Mouse (Mus musculus) liver, embryonic 12.5 days (tissue): ENCODE data around the gene St3gal5. TPM values are rescaled to one million over a fixed set of nuclear protein-coding genes. Genes with fewer than 3 reads are reported as not detected.
"Not testable (repeated sequence)": the region's sequence is repeated elsewhere in the genome, so short reads cannot be mapped to it uniquely, and the experiment has no call there.

ENCODE experiments used
- ATAC-seq: fragments of 200-750 bp; cut with Nextera tagmentation; 2 replicates; pipeline ENCODE4 v1.8.0; 2017; ENCODE audit warnings: moderate number of reproducible peaks, mild to moderate bottlenecking, moderate library complexity
- H3K27ac ChIP-seq: fragments of 300-500 bp; sonication (generic); 2 replicates; pipeline ENCODE4 v1.5.1; 2016; ENCODE audit warnings: mild to moderate bottlenecking
- H3K27me3 ChIP-seq: fragments of 300-500 bp; sonication (generic); replicated peaks from 2 replicates; pipeline ENCODE4 v1.6.1; 2016; ENCODE audit warnings: mild to moderate bottlenecking, moderate library complexity
- H3K36me3 ChIP-seq: fragments of 300-500 bp; sonication (generic); 2 replicates; pipeline ENCODE4 v1.6.1; 2016; ENCODE audit warnings: mild to moderate bottlenecking, moderate library complexity
- H3K4me1 ChIP-seq: fragments of 300-500 bp; sonication (generic); 2 replicates; pipeline ENCODE4 v1.6.1; 2016
- H3K4me2 ChIP-seq: fragments of 300-500 bp; sonication (generic); 2 replicates; pipeline ENCODE4 v1.6.1; 2016; ENCODE audit warnings: mild to moderate bottlenecking, moderate library complexity
- H3K4me3 ChIP-seq: fragments of 300-500 bp; sonication (generic); 2 replicates; pipeline ENCODE4 v1.5.1; 2016; ENCODE audit warnings: mild to moderate bottlenecking, moderate library complexity
- H3K9ac ChIP-seq: fragments of 300-500 bp; sonication (generic); 2 replicates; pipeline ENCODE4 v1.6.1; 2016; ENCODE audit warnings: mild to moderate bottlenecking, moderate library complexity
- H3K9me3 ChIP-seq: fragments of 300-500 bp; sonication (generic); replicated peaks from 2 replicates; pipeline ENCODE4 v1.6.1; 2016; ENCODE audit warnings: mild to moderate bottlenecking, moderate library complexity
- WGBS: fragments of 180-500 bp; shearing (Covaris S2); methylation state at CpG from one replicate; pipeline ENCODE4 v1.1.7; 2016; ENCODE audit not compliant: insufficient replicate concordance; 5-methylcytosine and 5-hydroxymethylcytosine counted together
- polyA plus RNA-seq: library from polyadenylated mRNA; unstranded; fragments of >200 nt; fragmentation: Nextera tagmentation; extraction: Ambion mirVana; gene quantifications from 2 replicates; pipeline ENCODE4 v1.2.1, GENCODE M21; 2016

Gene St3gal5
- polyA plus RNA-seq, 1 experiment from 2014 or later: 166 TPM

DNA sequence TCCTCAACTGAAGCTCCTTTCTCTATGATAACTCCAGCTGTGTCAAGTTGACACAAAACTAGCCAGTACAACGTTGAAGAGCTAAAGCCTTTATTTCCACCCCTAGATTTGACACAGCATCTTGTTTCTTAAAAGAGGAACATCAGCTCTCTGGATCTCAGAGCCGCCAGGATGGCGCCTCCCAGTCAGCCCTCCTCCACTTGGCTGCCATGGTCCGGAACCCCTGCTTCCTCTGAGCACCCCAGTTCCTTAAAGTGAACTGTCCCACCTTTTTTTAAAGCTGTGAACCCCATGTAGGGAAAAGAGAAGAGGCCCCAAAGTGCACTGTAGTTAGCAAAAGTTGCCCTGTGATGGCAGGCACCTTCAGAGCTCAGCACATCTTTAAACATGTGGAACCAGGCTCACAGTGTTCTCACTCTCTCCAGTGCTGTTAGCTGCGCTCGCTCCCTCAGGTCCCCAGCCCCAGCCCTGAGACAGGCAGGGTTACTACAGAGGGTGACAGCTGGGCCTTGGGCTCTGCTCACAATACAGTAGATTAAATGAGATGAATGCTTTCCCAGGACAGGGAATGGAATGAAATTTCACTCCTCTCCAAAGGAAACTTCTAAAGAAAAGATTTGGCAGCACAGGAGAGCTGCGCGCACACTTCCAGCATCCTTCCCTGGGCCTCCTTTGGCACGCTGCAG is 42.3 kb downstream of the St3gal5 start:
- ATAC-seq: no peak
- H3K27me3 ChIP-seq: no peaks in the 10 kb centered on the region
- no peak overlapping the region for H3K9ac ChIP-seq
- no peaks in the 10 kb centered on the region for H3K9me3 ChIP-seq
- H3K4me1 ChIP-seq: peaks cover 45% of the 10 kb centered on the region
- peaks cover 83% of the 10 kb centered on the region for H3K36me3 ChIP-seq
- no peak overlapping the region for H3K4me3 ChIP-seq
- WGBS: 63% methylated on average over 9 of the region's 9 CpGs
- H3K4me2 ChIP-seq: no peak overlapping the region
- peak overlapping the region; percentile 3 for H3K27ac ChIP-seq

DNA sequence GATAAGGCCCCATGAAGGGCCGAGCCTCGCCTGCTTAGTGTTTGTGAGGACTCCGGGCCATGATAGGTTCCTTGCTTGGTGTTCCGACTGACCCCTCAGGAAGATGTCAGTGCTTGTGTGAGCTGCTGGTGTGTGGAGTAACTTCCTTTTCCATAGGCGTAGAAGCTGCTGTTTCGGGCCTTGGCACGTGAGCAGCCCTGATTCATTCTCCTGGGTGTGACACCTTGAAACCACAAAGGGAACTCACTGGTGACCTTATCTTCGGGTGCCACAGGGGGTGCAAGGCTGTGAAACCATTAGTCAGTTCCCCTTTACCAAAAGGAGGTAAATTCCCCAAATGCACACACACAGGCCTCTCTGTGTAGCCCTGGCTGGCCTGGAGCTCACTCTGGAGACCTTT is 43.0 kb downstream of the St3gal5 start:
- H3K36me3 ChIP-seq: peaks cover 83% of the 10 kb centered on the region
- H3K27me3 ChIP-seq: no peaks in the 10 kb centered on the region
- no peak overlapping the region for H3K4me3 ChIP-seq
- no peaks in the 10 kb centered on the region for H3K9me3 ChIP-seq
- H3K4me1 ChIP-seq: peaks cover 38% of the 10 kb centered on the region
- H3K9ac ChIP-seq: no peak overlapping the region
- H3K4me2 ChIP-seq: no peak overlapping the region
- 24% methylated on average over 8 of the region's 8 CpGs for WGBS
- peak overlapping the region; percentile 3; the same call in 1 of the 2 replicates for H3K27ac ChIP-seq
- 0 out of 2 replicates have a peak, but pooled peaks have one; percentile 44 for ATAC-seq

DNA sequence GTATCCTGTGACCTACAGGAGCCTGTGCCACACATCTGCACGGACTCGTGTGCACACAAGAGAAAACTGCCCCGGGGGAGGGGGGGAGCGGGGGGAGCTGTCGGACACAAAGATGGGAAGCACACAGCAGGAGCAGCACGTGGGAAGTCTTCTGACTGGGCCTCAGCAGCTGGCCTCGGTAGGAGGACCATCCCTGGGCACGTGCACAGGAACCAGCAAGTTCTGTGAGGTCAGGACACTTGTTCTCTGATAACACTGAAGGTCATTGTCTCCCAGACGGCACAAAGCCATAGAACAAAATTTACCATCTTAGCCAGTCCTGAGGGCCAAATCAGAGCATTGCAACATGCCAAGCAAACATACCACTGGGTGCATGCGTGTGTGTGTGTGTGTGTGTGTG is 43.8 kb downstream of the St3gal5 start:
- Histone ChIP-seq H3K27me3 (no peaks in the 10 kb centered on the region), H3K4me3 (no peak overlapping the region), H3K4me2 (no peak overlapping the region), H3K9ac (no peak overlapping the region), H3K27ac (no peak overlapping the region; the same call in 1 of the 2 replicates), H3K9me3 (no peaks in the 10 kb centered on the region), H3K4me1 (peaks cover 29% of the 10 kb centered on the region), H3K36me3 (peaks cover 83% of the 10 kb centered on the region)
- 63% methylated on average over 10 of the region's 10 CpGs for WGBS
- ATAC-seq: no peak

DNA sequence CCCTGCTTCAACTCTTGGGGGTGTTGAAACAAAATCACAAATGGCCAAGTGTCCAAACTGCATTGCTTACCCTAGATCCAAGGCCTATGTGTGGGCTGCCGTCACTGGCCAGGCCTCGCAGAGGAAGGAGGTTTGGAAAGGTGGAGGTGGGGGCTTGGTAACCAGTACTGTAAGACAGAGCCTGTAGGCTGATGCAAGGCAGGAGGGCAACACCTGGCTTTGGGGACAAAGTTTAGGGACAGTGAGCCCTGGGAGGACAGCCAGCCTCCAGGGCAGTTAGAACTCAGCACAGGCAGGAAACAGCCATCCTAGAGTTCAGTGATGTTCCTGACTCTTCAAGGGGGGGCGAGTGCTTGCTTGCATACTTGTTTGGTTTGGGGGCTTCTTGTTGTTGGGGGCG is 45.2 kb downstream of the St3gal5 start:
- no peak overlapping the region for H3K27ac ChIP-seq
- no peaks in the 10 kb centered on the region for H3K9me3 ChIP-seq
- H3K27me3 ChIP-seq: no peaks in the 10 kb centered on the region
- no peak overlapping the region for H3K4me3 ChIP-seq
- WGBS: 89% methylated on average over 4 of the region's 4 CpGs
- H3K4me2 ChIP-seq: no peak overlapping the region
- H3K9ac ChIP-seq: no peak overlapping the region
- peaks cover 83% of the 10 kb centered on the region for H3K36me3 ChIP-seq
- peaks cover 19% of the 10 kb centered on the region for H3K4me1 ChIP-seq
- no peak for ATAC-seq

DNA sequence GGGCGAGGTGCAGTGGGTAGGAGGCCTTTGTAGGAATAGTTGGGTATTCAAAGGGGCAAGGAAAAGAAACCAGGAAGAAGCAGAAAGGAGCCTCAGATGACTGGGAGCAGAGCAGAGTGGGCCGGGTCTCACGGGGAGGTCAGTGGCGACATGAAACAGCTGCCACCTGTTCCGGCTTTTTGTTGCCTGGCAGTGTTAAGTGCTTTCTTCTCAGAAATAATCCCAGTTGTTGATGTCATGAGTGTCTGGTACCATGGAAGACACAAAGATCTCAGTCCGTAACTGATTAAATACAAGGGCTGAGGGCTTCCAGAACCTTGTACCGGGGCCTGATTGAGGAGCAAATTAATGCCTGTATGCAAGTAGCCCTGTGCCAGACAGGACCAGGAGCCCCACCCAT is 47.0 kb downstream of the St3gal5 start:
- ATAC-seq: no peak
- WGBS: 96% methylated on average over 7 of the region's 7 CpGs
- H3K4me2 ChIP-seq: no peak overlapping the region
- no peaks in the 10 kb centered on the region for H3K27me3 ChIP-seq
- no peak overlapping the region for H3K27ac ChIP-seq
- no peak overlapping the region for H3K9ac ChIP-seq
- H3K9me3 ChIP-seq: peaks cover 9% of the 10 kb centered on the region
- H3K36me3 ChIP-seq: peaks cover 100% of the 10 kb centered on the region
- H3K4me3 ChIP-seq: no peak overlapping the region
- peaks cover 19% of the 10 kb centered on the region for H3K4me1 ChIP-seq

DNA sequence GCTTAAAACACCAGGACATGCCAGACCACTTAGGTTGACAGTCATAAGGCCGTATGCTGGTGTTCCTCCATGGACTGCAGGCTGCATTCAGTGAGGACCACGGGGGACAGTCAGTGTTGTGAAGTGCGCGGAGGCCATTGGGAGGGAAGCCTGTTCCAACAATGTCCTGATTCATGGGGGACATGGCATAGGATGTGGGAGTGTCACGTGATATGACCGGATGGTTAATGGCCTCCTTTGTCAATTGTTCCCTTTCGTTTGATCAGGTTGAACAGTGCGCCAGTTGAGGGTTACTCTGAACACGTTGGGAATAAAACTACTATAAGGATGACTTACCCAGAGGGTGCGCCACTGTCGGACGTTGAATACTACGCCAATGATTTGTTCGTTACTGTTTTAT is 49.4 kb downstream of the St3gal5 start:
- no peaks in the 10 kb centered on the region for H3K4me1 ChIP-seq
- H3K9me3 ChIP-seq: peaks cover 18% of the 10 kb centered on the region
- WGBS: 94% methylated on average over 14 of the region's 14 CpGs
- peaks cover 100% of the 10 kb centered on the region for H3K36me3 ChIP-seq
- no peaks in the 10 kb centered on the region for H3K27me3 ChIP-seq
- H3K4me3 ChIP-seq: no peak overlapping the region
- H3K9ac ChIP-seq: no peak overlapping the region
- H3K27ac ChIP-seq: no peak overlapping the region
- H3K4me2 ChIP-seq: no peak overlapping the region
- ATAC-seq: no peak

DNA sequence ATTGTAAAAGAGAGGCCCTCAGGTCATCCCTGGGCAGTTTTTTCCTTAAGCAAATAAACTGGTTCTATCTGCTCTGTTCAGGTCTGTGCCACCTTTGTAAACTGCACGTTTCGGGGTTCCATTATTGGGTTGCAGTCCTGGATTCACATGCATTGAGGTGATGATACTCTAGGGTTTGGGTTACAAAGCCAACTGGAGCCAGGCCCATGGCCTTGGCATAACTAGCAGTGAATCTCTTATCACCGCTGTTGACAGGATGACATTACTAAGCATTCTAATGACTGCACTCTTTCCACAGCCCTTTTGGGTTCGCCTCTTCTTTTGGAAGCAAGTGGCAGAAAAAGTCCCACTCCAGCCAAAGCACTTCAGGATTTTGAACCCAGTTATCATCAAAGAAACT is 51.3 kb downstream of the St3gal5 start:
- WGBS: 93% methylated on average over 4 of the region's 4 CpGs
- no peak for ATAC-seq
- no peak overlapping the region for H3K27ac ChIP-seq

DNA sequence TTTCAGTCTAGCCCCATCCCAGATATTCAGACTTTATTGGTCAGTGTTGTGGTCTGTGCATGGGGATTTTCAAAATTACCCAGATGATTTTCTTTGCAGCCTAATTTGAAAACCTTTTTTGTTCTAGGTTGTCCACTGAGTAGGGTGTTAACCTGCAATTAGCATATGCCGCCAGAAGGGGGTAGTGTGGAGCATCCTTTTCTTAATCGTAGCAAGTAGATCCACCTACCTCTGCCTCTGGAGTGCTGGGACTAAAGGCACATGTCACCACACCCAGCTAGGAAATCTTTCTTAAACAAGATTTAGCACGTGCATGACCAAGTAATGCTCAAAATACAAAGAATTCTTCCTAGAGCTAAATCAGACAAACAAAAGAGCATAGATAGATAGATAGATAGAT is 52.4 kb downstream of the St3gal5 start:
- H3K4me2 ChIP-seq: no peak overlapping the region
- H3K4me3 ChIP-seq: no peak overlapping the region
- H3K9ac ChIP-seq: no peak overlapping the region
- ATAC-seq: no peak
- H3K27me3 ChIP-seq: no peaks in the 10 kb centered on the region
- H3K9me3 ChIP-seq: peaks cover 18% of the 10 kb centered on the region
- H3K4me1 ChIP-seq: no peaks in the 10 kb centered on the region
- H3K27ac ChIP-seq: no peak overlapping the region
- H3K36me3 ChIP-seq: peaks cover 100% of the 10 kb centered on the region
- 87% methylated on average over 3 of the region's 3 CpGs for WGBS

More for the DNA sequence above, 51.3 kb downstream of the St3gal5 start:
- no peaks in the 10 kb centered on the region for H3K27me3 ChIP-seq
- H3K4me3 ChIP-seq: no peak overlapping the region
- H3K4me1 ChIP-seq: no peaks in the 10 kb centered on the region
- H3K36me3 ChIP-seq: peaks cover 100% of the 10 kb centered on the region
- H3K4me2 ChIP-seq: no peak overlapping the region
- H3K9ac ChIP-seq: no peak overlapping the region
- peaks cover 18% of the 10 kb centered on the region for H3K9me3 ChIP-seq

DNA sequence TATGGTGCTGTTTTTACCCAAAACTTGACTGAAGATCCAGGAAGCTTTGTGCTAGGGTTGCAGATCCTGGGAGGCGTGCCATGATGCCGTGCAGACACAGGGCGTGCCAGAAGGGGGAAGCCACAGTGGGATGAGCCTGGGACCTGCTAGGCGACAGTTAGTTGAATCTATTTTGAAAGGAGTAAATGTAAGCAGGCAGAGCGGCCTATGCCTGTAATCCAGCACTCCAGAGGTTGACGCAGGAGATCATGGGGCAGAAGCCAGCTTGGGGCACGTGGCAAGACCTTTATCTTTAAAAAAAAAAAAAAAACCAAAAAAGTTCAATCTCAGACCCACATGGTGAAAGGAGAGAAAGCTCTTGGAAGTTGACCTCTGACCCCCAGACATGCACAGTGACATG is 55.3 kb downstream of the St3gal5 start:
- no peak overlapping the region for H3K9ac ChIP-seq
- H3K4me3 ChIP-seq: no peak overlapping the region
- peaks cover 18% of the 10 kb centered on the region for H3K9me3 ChIP-seq
- no peaks in the 10 kb centered on the region for H3K4me1 ChIP-seq
- 88% methylated on average over 7 of the region's 7 CpGs for WGBS
- peaks cover 90% of the 10 kb centered on the region for H3K36me3 ChIP-seq
- no peak for ATAC-seq
- H3K27ac ChIP-seq: no peak overlapping the region
- H3K4me2 ChIP-seq: no peak overlapping the region
- no peaks in the 10 kb centered on the region for H3K27me3 ChIP-seq

DNA sequence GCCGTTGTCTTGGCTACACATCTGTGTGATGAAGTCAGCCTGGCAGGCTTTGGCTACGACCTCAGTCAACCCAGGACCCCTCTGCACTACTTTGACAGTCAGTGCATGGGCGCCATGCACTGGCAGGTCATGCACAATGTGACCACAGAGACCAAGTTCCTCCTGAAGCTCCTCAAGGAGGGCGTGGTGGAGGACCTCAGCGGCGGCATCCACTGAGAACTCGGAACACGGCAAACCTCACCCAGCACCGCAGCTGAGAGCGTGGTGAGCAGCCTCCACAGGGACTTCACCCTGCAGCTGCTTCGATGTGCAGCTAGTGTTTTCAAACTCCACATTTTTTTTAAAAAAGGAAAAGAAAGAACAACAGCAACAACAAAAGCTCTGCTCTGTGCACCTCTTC is 56.1 kb downstream of the St3gal5 start:
- H3K27ac ChIP-seq: no peak overlapping the region
- peaks cover 83% of the 10 kb centered on the region for H3K36me3 ChIP-seq
- no peak for ATAC-seq
- no peak overlapping the region for H3K9ac ChIP-seq
- H3K27me3 ChIP-seq: no peaks in the 10 kb centered on the region
- WGBS: 73% methylated on average over 11 of the region's 11 CpGs
- H3K4me2 ChIP-seq: no peak overlapping the region
- no peaks in the 10 kb centered on the region for H3K4me1 ChIP-seq
- peaks cover 18% of the 10 kb centered on the region for H3K9me3 ChIP-seq
- no peak overlapping the region for H3K4me3 ChIP-seq

DNA sequence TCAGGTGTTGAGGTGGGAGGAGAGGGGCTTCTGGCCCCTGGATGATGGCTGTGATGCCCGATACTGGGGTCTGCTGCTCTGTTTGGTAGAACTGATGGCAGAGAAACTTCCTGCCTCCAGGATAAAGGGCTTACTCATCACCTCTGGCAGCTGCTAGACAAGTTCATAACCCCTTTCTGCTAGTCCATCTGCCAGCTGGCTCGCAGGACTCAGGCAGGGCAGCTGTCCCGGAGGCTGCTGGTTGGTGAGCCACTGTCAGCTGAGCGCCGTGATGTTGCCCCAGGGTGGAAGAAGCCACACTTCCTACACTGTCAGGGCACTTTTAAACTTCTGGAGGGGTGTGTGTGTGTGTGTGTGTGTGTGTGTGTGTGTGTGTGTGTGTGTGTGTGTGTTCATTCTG is 56.6 kb downstream of the St3gal5 start:
- H3K27me3 ChIP-seq, H3K4me2 ChIP-seq, H3K27ac ChIP-seq, H3K4me1 ChIP-seq, ATAC-seq, H3K9ac ChIP-seq, H3K4me3 ChIP-seq: not testable (repeated sequence)
- Histone ChIP-seq H3K9me3 (peaks cover 12% of the 10 kb centered on the region), H3K36me3 (peaks cover 77% of the 10 kb centered on the region)
- 95% methylated on average over 5 of the region's 5 CpGs for WGBS

DNA sequence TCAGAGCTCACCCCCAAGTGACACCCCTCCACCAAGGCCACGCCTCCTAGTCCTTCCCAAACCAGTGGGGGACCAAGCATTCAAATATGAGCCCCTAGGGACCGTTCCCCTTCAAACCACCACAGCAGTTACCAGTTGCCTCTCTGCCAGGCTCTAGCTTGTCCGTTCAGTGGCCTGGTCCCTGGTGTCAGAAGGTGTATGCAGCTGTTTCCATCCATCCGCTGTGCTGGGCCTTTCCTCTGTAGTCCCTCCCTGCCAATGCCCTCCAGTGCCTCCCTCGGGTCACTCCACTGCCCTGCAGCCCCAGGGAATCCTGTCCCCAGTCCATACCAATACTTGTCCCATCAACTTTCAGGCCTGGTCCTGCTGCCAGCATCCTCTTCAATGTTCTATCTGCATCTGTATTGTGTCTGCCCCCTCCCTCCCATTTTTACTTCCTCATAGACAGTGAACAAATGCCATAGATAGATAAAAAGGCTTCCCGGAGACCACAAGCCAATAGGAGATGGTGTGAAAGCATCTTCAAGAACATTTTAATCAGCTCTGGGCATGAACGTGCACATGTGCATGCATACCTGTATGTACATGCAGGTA is 57.6 kb downstream of the St3gal5 start:
- peaks cover 67% of the 10 kb centered on the region for H3K36me3 ChIP-seq
- no peaks in the 10 kb centered on the region for H3K27me3 ChIP-seq
- no peak for ATAC-seq
- H3K27ac ChIP-seq: no peak overlapping the region
- H3K4me1 ChIP-seq: 0 out of 2 replicates have a peak, but pooled peaks cover 3% of the 10 kb centered on the region
- H3K4me3 ChIP-seq: no peak overlapping the region
- no peak overlapping the region for H3K4me2 ChIP-seq
- peaks cover 2% of the 10 kb centered on the region; the same call in 1 of the 2 replicates for H3K9me3 ChIP-seq
- H3K9ac ChIP-seq: no peak overlapping the region
- 80% methylated on average over 7 of the region's 7 CpGs for WGBS
